Mouse (Mus musculus): ENCODE measurements around the gene Klf6.
A peak's percentile ranks its signal among the peaks of the same experiment; 100 is the strongest.

Gene Klf6

GRCm38 (mm10) chr13:5863408-5863891 lies 2.2 kb downstream of the Klf6 start:
- DNase-seq (ENCODE audit: low spot score), result peak; percentile 28

DNA sequence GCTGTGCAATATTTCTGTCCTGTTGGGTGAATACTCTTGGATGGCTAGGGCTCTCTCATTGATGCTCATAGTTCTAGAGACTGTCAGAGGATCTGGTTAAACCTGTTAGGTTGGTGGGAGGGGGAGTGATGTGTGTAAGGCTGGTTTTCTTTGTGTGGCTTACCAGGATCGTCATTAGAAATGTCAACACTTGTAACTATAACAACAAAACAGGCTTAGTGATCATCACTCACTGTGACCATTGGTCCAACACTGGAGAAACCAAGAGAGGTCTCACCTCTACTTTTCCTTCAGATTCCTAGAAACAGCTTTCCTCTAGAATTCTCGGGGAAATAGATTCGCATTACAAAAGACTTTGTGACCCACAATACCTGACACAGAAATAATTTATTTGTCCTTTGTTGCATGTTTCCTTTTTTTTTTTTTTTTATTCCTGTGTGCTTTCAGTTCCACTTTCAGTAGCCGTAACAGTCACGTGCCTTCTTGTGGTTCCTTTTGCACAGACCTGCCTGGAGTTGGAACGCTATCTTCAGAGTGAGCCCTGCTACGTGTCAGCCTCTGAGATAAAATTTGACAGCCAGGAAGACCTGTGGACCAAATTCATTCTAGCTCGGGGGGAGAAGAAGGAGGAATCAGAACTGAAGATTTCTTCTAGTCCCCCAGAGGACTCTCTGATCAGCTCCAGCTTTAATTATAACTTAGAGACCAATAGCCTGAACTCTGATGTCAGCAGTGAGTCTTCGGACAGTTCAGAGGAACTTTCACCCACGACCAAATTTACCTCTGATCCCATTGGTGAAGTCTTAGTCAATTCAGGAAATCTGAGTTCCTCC lies 3.2 kb downstream of the Klf6 start:
- peak; percentile 26 for DNase-seq (ENCODE audit: low spot score)

DNA sequence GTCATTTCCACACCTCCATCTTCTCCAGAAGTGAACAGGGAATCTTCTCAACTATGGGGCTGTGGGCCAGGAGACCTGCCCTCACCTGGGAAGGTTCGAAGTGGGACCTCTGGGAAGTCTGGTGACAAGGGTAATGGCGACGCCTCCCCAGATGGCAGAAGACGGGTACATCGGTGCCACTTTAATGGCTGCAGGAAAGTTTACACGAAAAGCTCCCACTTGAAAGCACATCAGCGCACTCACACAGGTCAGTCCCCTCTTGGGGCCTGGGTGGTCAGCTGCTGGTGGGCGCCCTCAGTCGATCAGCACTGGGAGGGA lies 3.8 kb downstream of the Klf6 start:
- DNase-seq (ENCODE audit: low spot score), result no peak

- DNase-seq (ENCODE audit: low spot score), result no peak
Measured at GRCm38 (mm10) chr13:5866091-5866490, 4.8 kb downstream of the Klf6 start.

GRCm38 (mm10) chr13:5866532-5866931 lies 5.2 kb downstream of the Klf6 start:
- DNase-seq (ENCODE audit: low spot score), result no peak

DNA sequence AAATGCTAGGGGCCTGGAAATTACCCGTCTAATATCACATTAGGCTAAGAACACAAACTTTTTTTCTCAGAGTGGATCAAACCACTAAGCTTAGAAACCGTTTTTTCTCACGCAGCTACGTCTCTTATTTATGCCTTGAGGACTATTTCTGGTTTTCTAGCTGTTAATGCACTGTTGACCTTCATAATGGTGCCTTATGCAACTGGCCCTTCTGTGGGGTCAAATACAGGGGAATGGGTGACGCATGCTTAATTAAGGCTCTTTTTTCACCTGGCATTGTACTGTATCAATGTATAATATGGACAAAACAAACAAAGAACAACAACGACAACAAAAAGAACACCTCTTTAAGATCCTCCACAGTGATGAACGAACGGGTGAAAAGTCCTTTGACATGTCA lies 7.1 kb downstream of the Klf6 start:
- DNase-seq (ENCODE audit: low spot score), result no peak

GRCm38 (mm10) chr13:5869433-5869832 lies 8.2 kb downstream of the Klf6 start:
- DNase-seq (ENCODE audit: low spot score), result no peak

GRCm38 (mm10) chr13:5869842-5870241 lies 8.6 kb downstream of the Klf6 start:
- no peak for DNase-seq (ENCODE audit: low spot score)

DNA sequence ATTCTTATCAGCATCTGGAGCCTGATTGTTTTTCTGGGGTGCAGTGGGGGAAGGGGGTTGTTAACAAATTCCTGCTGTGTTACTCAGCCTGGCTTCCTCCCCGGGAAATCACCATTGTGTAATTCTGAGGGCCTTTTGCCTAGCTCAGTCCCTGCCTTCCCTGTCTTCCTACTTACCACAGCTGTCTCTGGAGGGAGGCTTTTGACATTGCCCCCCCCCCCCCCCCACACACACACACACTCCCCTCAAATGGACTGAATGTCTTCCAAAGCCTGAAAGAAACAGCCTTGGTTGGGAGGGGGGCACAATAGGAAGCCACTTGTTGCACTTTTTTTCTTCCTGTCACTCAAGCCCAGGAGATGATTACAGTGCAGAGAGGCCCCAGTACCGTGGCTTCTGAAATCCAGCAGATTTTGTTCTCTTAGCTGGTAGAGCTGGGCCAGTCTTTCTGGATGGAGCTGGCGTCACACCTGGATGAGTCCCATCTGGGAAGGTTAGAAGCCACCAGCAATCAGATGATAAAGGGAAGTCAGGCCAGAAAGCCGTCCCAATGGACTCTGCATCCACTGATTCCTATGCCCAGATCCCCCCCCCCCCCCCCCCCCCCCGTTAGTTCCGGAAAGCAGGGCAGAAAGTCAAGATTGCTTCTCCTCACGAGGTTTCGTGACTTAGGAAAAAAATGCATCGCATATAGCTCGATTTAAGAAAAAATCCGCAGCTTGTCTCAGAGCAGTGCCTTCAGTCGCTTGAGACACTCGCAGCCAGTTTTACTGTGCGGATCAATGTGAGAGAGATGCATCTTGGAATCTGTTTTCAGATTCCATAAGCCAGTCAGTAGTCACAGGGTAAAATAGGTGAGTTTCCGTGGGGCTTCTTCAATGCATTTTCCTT lies 9.3 kb downstream of the Klf6 start:
- peak; percentile 38 for DNase-seq (ENCODE audit: low spot score)

GRCm38 (mm10) chr13:5871414-5871813 lies 10.1 kb downstream of the Klf6 start:
- no peak for DNase-seq (ENCODE audit: low spot score)

DNA sequence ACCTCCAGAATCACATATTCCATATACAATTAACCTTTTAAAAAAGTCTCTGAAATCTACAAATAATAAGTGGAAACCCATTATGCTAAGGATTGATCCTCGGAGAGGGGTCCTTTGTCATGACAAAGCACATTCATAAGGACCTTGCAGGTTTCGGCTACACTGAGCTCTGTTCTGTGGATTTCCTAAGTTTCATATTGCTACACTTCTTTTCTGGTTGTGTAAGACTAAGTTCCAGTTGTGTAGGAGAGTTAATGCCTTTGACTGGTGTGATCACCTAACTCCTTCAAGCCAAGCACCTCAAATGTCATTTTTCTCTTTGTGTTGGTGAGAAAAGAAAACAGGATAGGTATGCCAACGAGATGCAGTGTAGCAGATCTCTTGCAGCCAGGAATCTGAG lies 12.4 kb downstream of the Klf6 start:
- no peak for DNase-seq (ENCODE audit: low spot score)

DNA sequence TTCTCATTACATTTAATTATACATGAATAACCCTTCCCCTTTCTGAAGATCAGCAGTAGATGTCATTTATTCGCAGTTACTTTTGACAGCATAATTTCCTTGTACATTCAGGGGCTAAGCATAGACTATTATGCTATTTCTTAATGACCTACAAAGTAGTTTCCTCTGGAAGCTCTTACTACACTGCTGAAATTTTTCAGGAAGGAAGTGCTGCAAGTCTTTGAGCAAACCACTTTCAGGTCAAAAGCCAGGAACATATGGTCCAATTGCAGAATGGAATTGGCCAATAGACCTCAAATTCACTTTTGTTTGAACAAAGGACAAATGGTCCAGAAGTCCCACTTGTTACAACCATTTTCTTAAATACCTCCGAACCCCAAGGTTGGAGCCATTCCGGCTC lies 14.2 kb downstream of the Klf6 start:
- DNase-seq (ENCODE audit: low spot score), result no peak

- DNase-seq (ENCODE audit: low spot score), result no peak
Measured at GRCm38 (mm10) chr13:5878748-5879147, 17.5 kb downstream of the Klf6 start.

DNA sequence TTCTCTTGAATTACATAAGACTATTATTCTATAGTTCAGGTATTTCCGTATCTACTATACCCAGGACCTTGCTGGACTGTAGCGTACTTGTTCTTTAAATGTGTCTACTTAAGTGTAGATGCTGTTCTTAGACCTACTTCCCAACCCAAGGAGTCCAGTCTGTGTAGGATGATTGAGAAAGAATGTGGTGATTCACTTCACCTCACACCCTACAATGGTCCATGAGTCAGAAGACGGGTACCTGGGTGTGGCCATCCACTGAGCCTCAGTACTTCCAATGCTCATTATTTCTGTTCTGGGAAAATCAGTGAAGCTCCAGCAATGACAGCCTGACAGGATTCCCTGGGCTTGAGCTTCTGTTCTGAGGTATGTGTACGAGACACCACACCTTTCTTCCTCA lies 25.5 kb downstream of the Klf6 start:
- DNase-seq (ENCODE audit: low spot score), result no peak

DNA sequence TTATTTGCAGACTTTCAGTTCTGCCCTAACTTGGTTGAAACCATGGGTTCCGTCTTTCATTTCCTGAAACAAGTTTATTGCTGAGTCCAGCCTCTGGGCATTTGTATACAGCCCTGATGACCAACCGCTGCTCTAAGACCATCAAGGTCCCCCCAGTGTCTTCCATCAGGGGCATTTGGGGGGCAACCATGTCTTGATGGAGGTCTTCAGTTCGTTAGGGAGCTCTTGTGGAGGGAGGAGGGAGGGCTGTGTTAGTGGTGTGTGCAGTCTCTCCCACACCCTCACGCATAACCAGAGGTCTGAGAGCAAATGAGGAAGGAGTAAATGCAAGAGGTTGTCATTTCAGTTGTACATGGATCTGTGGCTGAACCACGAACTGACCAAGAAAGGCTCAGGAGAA lies 26.9 kb downstream of the Klf6 start:
- DNase-seq (ENCODE audit: low spot score), result no peak

DNA sequence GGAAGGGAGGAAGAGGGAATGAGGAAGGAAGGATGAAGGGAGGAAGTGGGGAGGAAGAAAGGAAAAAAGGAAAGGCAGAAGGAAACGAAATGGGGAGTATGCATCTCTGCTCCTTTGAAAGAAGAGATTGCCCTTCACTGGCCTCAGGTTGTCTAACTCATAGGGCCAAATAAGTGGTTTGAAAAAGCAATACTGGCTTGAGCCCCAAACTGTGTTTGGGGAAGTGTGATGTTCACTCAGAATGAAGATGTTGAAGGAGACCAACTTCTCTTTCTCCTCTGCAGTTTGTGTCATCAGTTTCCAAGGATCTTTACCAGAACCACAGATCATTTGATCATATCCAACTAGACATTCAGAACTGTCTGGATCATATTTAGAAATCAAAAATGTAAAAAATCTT lies 27.4 kb downstream of the Klf6 start:
- no peak for DNase-seq (ENCODE audit: low spot score)

DNA sequence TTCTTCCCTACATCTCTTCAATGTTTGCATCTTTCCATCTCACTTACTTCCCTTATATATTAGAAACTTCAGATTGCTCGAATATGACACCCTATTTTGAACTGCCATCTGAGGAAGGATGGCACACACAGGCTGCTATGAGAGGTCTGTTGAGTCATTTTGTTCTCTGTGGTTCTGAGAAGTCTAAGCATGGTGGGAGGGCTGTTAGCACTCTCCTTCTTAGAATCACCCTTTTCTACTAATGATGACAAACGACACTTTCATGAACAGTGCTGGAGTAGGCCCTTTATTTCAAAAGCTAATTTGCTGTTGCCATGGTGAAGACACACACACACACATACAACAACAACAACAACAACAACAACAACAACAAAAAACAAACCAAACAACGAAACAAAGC lies 28.8 kb downstream of the Klf6 start:
- no peak for DNase-seq (ENCODE audit: low spot score)

DNA sequence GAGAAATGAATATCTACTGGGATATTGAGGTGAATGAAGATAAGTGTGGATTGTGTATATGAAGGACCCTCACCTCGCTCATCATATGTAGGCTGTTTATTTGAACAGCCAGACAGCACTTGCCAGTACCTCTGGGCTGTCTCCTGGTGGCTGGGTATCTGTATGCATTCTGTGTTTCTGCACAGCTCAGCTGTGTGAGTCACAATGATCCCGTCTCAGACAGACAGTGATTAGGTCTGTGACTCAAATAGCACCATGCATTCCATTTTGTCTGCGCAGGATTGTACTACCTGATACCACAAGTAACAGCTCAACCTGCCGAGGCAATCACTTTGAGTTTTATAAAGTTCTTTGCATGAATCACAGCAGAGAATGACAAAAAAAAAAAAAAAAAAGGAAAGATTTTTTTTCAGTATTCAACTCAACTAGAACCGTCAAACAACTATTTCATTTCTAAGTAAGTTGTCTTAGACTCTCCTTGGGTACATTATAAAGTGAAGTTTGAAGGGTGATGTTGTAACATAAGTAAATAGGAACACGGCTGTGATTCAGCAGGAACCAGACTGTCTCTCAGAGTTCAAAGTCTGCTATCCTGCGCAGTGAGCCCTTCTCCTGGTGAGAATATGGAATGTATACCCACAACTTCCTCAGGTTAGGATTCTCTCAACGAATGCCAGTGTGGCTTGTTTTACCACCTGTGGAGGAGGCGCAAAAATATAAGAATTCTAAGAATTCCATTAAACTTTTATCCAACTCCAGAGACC lies 31.6 kb downstream of the Klf6 start:
- no peak for DNase-seq (ENCODE audit: low spot score)

- no peak for DNase-seq (ENCODE audit: low spot score)
Measured at GRCm38 (mm10) chr13:5894910-5895309, 33.6 kb downstream of the Klf6 start.

DNA sequence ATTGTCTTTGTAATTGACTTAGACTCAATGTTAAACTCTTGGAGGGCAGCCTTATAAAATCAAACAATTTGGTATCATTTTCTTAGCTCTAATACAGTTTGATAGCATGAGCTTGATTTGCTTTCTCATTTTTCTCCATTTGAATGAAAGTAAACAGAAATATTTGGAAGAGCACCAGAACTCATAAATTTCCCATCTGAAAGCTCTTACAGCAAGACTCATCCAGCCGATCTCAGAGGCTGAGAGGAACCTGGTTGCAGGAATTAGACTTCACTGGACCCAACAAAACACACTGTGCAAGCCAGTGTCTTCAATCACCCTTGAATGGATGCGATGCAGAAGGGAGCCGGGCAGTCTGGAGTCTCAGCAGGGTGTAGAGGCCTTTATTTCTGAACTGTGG lies 34.6 kb downstream of the Klf6 start:
- no peak for DNase-seq (ENCODE audit: low spot score)

DNA sequence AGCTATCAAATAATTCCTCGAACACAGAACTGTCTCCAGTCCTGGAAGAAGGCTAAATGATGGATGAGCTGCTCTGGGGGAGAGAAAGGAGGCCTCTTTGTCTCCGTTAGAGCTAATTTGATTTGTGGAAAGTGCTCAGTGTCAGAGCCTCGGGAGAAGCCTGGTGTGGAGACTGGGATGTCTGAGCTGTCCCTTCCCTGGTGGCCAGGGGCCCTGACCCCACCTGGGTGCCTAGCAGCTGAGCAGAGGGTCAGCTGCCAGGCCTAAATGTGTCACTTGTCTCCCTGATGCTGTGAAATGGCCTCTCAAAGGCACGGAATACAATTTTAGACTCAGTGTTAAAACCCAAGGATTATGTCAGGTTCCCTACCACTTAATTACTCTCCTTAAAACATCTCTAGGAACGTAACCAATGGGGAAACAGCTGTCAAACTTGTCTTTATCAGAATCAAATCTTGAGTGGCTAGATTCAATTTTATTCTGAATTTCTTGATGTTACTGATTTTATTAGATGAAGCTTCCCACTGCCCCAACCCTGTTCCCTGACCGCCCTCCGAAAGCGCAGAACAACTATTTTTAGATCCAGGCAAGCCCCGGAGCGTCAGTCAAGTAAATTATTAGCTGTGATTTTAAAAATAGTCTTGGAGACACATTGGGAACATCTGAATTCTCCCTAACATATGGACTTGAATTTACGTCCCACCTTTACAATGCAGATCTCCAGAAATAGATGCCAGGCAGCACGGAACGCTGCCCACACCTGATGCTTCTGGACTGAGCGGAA lies 36.1 kb downstream of the Klf6 start:
- no peak for DNase-seq (ENCODE audit: low spot score)

GRCm38 (mm10) chr13:5899021-5899420 lies 37.7 kb downstream of the Klf6 start:
- DNase-seq (ENCODE audit: low spot score), result no peak

All from retina, embryonic 14.5 days (tissue).